Mouse (Mus musculus): Measurements from ENCODE around the gene Dhx38. TPM values are rescaled to one million over a fixed set of nuclear protein-coding genes. Genes with fewer than 3 reads are reported as not detected.

Gene Dhx38
- polyA plus RNA-seq (2012; rRNA removed) = 8.8 and 9.2 TPM in 2 replicates

DNA sequence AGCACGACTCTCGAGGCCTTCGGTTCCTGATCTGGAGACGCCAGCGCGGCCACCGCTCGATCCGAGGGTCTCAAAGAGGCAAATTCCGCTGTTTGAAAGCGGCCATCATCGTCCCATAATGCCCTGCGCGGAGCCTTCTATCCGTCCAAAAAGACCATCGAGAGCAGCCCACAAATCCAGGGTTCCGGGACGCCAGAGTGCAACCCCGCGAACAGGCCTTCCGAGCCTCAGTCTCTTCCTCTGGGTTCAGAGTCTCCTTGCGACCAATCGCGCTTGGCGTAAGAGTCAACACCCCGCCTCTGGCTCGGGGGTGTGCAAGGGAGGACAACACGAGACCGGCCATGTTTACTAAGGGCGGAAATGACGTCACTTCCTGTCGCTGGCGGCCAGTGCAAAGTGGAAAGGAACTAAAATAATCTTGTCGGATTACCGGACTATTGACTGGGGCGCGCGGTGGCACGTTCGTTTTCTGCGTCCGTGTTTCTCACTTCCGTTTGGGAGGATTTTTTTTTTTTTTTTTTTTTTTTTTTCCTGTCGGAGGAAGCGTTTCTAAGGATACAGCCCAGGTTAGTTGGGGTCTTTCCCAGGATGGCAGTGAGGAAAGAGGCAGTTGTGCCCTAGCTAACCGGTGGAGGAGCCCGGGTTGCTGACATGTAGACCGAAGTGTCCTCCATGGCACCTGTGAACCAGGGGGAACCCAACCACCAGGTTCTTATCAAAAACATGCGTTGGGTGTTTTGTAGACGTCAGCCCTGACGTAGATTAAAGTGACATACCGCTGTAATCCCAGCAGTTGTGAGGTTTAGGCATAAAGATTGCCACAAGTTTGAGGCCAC, at the start of gene Dhx38, which contains the start of gene Txnl4b:
TSS of gene Dhx38 (minus strand) at position 364 of the 836 bp plus-strand sequence.
TSS of gene Txnl4b (plus strand) at position 395 of the 836 bp plus-strand sequence.

DNA sequence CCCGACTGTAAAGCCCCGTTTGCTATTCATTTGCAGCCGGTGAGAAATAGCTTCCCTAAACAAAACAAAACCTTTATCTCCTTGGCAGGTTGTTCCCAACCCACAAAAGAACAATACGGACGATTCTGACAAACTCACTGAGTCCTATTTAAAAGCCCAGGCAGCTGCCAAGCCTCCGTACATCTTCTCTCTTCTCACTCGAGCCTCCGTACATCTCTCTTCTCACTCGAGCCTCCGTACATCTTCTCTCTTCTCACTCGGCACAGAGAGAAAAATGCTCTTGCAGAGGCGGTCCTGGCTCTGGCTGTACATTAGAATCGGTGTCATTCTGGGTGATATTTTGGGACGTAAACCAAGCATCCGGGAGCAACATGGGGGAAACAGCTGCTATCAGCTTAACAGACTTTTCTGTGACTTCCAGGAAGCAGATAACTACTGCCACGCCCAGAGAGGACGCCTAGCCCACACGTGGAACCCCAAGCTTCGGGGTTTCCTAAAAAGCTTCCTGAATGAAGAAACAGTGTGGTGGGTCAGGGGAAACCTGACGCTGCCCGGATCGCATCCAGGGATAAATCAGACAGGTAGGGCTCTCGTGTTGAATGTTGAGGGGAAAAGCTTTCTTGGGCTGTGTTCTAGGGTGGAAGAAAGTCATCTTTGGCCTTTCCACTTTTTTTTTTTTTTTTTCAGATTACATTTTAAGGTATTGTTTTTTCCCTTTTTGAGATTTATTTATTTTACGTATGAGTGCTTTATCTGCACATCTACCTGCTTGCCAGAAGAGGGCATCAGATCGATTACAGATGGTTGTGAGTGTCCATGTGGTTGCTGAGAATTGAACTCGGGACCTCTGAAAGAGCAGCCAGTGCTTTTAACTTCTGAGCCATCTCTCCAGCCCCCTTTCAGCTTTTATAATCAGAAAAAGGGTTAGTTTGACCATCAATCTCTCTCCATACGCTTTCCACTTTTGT, 48.9 kb upstream of the Dhx38 start, which contains the start of gene Pkd1l3:
TSS of gene Pkd1l3 (plus strand) at position 275 of the 968 bp plus-strand sequence.

DNA sequence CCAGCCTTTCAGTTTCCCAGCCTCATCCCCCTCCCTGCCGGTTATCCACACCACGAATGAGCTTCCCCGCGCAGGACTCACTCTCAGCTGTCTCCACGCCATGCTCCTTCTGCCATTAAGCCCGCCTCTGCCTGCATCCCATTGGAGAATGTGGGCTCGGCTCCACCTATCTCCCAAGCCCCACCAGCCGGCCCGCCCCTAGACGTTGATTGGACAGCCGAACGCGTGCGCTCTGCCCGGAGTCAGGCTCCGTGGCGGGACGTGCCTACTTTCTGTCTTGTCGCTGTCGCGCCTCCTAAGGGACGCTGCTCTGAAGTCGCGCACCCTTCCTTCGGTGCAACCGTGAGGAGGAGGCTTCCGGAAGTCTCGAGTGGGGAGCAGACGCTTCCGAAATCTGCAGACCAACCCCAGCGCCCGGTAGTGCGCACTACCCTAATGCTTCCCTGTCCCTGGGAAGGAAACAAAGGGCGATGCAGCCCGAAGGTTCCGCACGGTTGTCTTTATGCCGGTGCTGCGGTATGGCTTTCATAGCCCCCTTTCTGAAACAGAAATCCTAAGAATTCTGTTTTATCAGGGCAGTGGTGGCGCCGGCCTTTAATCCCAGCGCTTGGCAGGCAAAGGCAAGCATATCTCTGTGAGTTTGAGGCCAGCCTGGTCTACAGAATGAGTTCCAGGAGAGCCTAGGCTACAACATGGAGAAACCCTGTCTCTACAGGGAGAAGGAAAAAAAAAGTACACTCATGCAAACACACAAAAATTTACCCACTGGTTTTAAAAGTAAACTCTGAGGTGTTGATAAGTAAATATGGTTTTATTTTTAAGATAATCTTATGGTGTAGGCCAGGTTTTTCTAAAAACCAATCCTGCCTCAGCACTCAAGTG, 42.9 kb upstream of the Dhx38 start, which contains the start of gene Dhodh:
TSS of gene Dhodh (minus strand) at position 403 of the 882 bp plus-strand sequence.

DNA sequence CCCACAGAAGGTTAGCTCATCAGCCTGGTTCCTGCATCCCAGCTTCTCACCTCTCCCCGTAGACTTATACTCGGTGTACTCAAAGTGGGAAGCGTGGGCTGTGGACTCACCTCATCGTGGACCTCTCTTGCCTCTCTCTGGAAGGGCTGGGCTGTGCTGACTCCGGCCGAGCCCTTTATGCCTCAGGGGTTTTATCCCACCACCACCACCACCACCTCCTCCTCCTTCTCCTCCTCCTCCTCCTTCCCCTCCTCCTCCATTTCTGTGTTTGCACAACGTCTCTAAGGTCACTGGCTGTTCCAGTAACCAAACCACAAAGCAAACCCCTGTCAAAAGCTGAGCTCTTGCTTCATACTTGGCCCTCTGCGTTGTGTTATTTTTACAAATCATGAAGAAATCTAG, 13.2 kb upstream of the Dhx38 start, which contains the start of gene Hp:
TSS of gene Hp (minus strand) at position 273 of the 402 bp plus-strand sequence.

Other genes starting within 250 kb of the Dhx38 start
- not detected in 2 replicates for gene Pmfbp1, start 71.8 kb downstream of the Dhx38 start, polyA plus RNA-seq (2012; rRNA removed)
- 1.9 and 2.6 TPM in 2 replicates for gene Txnl4b, start within 50 bp of the Dhx38 start, polyA plus RNA-seq (2012; rRNA removed)
- gene Hp, start 13.3 kb upstream of the Dhx38 start, polyA plus RNA-seq (2012; rRNA removed) = 29.3 and 34.5 TPM in 2 replicates
- 11.6 and 12.5 TPM in 2 replicates for gene Dhodh, start 42.8 kb upstream of the Dhx38 start, polyA plus RNA-seq (2012; rRNA removed)
- 0.78 and 0.91 TPM in 2 replicates for gene Pkd1l3, start 48.7 kb upstream of the Dhx38 start, polyA plus RNA-seq (2012; rRNA removed)
- gene Ist1, start 127.4 kb upstream of the Dhx38 start, polyA plus RNA-seq (2012; rRNA removed) = 17.7 and 21.9 TPM in 2 replicates
- gene Zfp821, start 139.7 kb upstream of the Dhx38 start, polyA plus RNA-seq (2012; rRNA removed) = 4.6 TPM in 2 replicates
- gene Atxn1l, start 171.9 kb upstream of the Dhx38 start, polyA plus RNA-seq (2012; rRNA removed) = 2.6 and 2.9 TPM in 2 replicates
- 14.6 and 17.2 TPM in 2 replicates for gene Ap1g1, start 212.7 kb upstream of the Dhx38 start, polyA plus RNA-seq (2012; rRNA removed)